Mouse (Mus musculus) lung, postnatal 25 days (tissue): ENCODE results near the gene Tecpr1.

Source experiments
- DNase-seq: peaks from one replicate; pipeline ENCODE4 v3.0.0; 2022; ENCODE audit warnings: low spot score

The Tecpr1 gene

GRCm38 (mm10) chr5:144214453-144214852 is 9.0 kb downstream of the Tecpr1 start:
- peak; percentile 45 for DNase-seq

- DNase-seq, result peak; percentile 26
Observed at GRCm38 (mm10) chr5:144207478-144207877, 15.9 kb downstream of the Tecpr1 start.

GRCm38 (mm10) chr5:144206069-144206468 is 17.3 kb downstream of the Tecpr1 start:
- DNase-seq, result no peak

GRCm38 (mm10) chr5:144204911-144205310 is 18.5 kb downstream of the Tecpr1 start:
- DNase-seq, result no peak

GRCm38 (mm10) chr5:144204303-144204702 is 19.1 kb downstream of the Tecpr1 start:
- no peak for DNase-seq

- no peak for DNase-seq
Observed at GRCm38 (mm10) chr5:144203398-144203959, 19.9 kb downstream of the Tecpr1 start.

GRCm38 (mm10) chr5:144202430-144202829 is 21.0 kb downstream of the Tecpr1 start:
- DNase-seq, result no peak

GRCm38 (mm10) chr5:144200616-144201015 is 22.8 kb downstream of the Tecpr1 start:
- no peak for DNase-seq

- DNase-seq, result no peak
Observed at GRCm38 (mm10) chr5:144195567-144195966, 27.8 kb downstream of the Tecpr1 start.

- DNase-seq, result no peak
Observed at GRCm38 (mm10) chr5:144194416-144194815, 29.0 kb downstream of the Tecpr1 start.

- DNase-seq, result peak; percentile 18
Observed at GRCm38 (mm10) chr5:144192673-144193072, 30.7 kb downstream of the Tecpr1 start.

GRCm38 (mm10) chr5:144191026-144191425 is 32.4 kb downstream of the Tecpr1 start:
- no peak for DNase-seq

- peak; percentile 73 for DNase-seq
Observed at GRCm38 (mm10) chr5:144189950-144190583, 33.3 kb downstream of the Tecpr1 start, which contains the start of gene Bhlha15. Bhlha15 (plus strand) TSS chr5:144190286.

- no peak for DNase-seq
Observed at GRCm38 (mm10) chr5:144189327-144189726, 34.1 kb downstream of the Tecpr1 start.

- DNase-seq, result no peak
Observed at GRCm38 (mm10) chr5:144188422-144188821, 35.0 kb downstream of the Tecpr1 start.

- no peak for DNase-seq
Observed at GRCm38 (mm10) chr5:144184350-144185045, 38.9 kb downstream of the Tecpr1 start.

GRCm38 (mm10) chr5:144183647-144184335 is 39.6 kb downstream of the Tecpr1 start:
- peak; percentile 82 for DNase-seq

GRCm38 (mm10) chr5:144183248-144183559 is 40.2 kb downstream of the Tecpr1 start:
- DNase-seq, result no peak

GRCm38 (mm10) chr5:144182542-144183247 is 40.7 kb downstream of the Tecpr1 start:
- DNase-seq, result no peak

- no peak for DNase-seq
Observed at GRCm38 (mm10) chr5:144181249-144181648, 42.2 kb downstream of the Tecpr1 start.

- no peak for DNase-seq
Observed at GRCm38 (mm10) chr5:144178216-144178615, 45.2 kb downstream of the Tecpr1 start.

- DNase-seq, result no peak
Observed at GRCm38 (mm10) chr5:144173648-144174047, 49.8 kb downstream of the Tecpr1 start.
